Mouse (Mus musculus) hindbrain, embryonic 14.5 days (tissue): ENCODE measurements at regions not wholly inside any gene's neighbourhood (a gene's known extent, or its start where the extent isn't known, plus 50 kb on each side); places are given as distances from the start of the nearest gene placed in this dataset.

Experiments
- ATAC-seq: fragments of 200-750 bp; cut with Nextera tagmentation; 2 replicates; pipeline ENCODE4 v1.8.0; 2017; ENCODE audit warnings: moderate number of reproducible peaks, mild to moderate bottlenecking, moderate TSS enrichment, moderate library complexity; ENCODE audit not compliant: low FRiP score
- DNase-seq: peaks from one replicate; pipeline ENCODE4 v3.0.0-alpha.2; 2015; ENCODE audit warnings: low spot score
- H3K27ac ChIP-seq: fragments of 300-500 bp; sonication (generic); 2 replicates; pipeline ENCODE4 v1.5.1; 2014; ENCODE audit warnings: mild to moderate bottlenecking, moderate library complexity
- H3K27me3 ChIP-seq: fragments of 300-500 bp; sonication (generic); 2 replicates; pipeline ENCODE4 v1.6.1; 2014; ENCODE audit warnings: mild to moderate bottlenecking, low read length, mixed read lengths; ENCODE audit not compliant: control insufficient read depth, insufficient read depth
- H3K36me3 ChIP-seq: fragments of 300-500 bp; sonication (generic); replicated peaks from 2 replicates; pipeline ENCODE4 v1.6.1; 2014; ENCODE audit not compliant: control insufficient read depth, insufficient read depth
- H3K4me1 ChIP-seq: fragments of 300-500 bp; sonication (generic); replicated peaks from 2 replicates; pipeline ENCODE4 v1.6.1; 2014; ENCODE audit warnings: antibody characterized with exemption, low read length, mixed read lengths; ENCODE audit not compliant: control insufficient read depth, insufficient read depth
- H3K4me2 ChIP-seq: fragments of 300-500 bp; sonication (generic); replicated peaks from 2 replicates; pipeline ENCODE4 v1.6.1; 2014; ENCODE audit warnings: mild to moderate bottlenecking, moderate library complexity
- H3K4me3 ChIP-seq: fragments of 300-500 bp; sonication (generic); replicated peaks from 2 replicates; pipeline ENCODE4 v1.5.1; 2014; ENCODE audit warnings: mild to moderate bottlenecking, low read length
- H3K9ac ChIP-seq: fragments of 300-500 bp; sonication (generic); 2 replicates; pipeline ENCODE4 v1.6.1; 2014
- H3K9me3 ChIP-seq: fragments of 300-500 bp; sonication (generic); 2 replicates; pipeline ENCODE4 v1.6.1; 2016; ENCODE audit warnings: low read length; ENCODE audit not compliant: control insufficient read depth
- WGBS: fragments of 180-500 bp; shearing (Covaris S2); extraction: QIAGEN DNeasy Blood & Tissue Kit; methylation state at CpG from one replicate; pipeline ENCODE4 v1.1.7; 2014; 5-methylcytosine and 5-hydroxymethylcytosine counted together

DNA sequence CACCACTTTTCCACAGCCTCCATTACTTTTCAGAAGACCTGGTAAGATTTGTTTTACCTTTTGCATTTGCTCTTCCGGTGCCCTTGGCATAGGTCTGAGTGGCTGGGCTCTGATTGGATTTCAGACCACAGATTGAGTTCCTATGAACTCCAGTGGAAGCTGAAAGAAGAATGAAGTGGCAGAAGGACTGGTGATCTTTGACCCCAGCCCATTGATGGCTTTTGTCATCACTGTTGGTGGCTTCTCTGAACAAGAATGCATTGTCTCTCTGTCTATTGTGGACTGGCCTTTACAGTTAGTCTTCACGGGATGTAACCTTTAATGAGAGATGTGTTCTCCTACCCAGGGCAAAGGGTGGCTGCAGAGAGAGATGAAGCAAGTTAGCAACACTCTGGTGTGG lies 256.9 kb upstream of the Mpped2 start:
- Histone ChIP-seq H3K4me1 (no peaks in the 10 kb centered on the region), H3K36me3 (no peaks in the 10 kb centered on the region), H3K9me3 (no peaks in the 10 kb centered on the region), H3K27me3 (no peaks in the 10 kb centered on the region), H3K4me2 (no peak overlapping the region), H3K4me3 (no peak overlapping the region), H3K9ac (no peak overlapping the region), H3K27ac (no peak overlapping the region)
- 21% methylated on average over 2 of the region's 2 CpGs for WGBS
- DNase-seq (no peak), ATAC-seq (no peak)

DNA sequence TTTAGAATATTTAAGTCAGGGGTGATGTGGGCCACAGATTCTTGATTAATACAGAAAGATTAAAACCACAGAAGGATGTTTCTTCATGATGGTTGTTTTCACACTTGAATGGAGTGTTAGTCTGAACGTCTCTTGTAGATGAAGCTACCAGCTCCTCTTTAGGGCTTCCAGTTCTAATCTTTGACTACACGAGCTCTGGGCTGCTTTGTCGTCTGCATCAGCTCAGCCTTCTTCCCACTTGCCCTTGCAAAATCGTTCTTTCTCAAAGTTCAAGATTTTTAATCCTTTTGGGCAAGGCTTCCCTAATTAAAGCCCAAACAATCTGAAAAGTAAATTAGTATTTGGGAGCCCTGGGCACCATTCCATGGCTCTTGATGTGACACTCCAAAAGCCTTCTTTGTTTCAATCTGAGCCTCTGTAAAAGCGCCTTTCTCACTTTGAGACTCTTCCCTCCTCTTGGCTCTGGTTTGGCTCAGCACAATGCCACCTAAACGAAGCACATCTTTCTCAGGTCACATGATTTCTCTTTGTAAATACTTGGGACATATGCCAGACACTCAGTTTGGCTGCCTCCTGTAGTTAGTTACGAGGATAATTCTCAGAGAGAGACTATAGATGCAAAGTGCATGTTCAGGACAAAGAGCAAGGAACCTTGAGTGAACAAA lies 238.6 kb upstream of the Mpped2 start:
- no peak overlapping the region for H3K27ac ChIP-seq
- no peak overlapping the region for H3K9ac ChIP-seq
- whole genome bisulfite sequencing, result 58% methylated on average over 7 of the region's 7 CpGs
- H3K4me2 ChIP-seq, result no peak overlapping the region
- H3K36me3 ChIP-seq, result no peaks in the 10 kb centered on the region
- H3K4me3 ChIP-seq, result no peak overlapping the region
- DNase-seq (no peak), ATAC-seq (peak; percentile 87; the same call in 1 of the 2 replicates)
- H3K9me3 ChIP-seq, result no peaks in the 10 kb centered on the region
- no peaks in the 10 kb centered on the region for H3K4me1 ChIP-seq
- no peaks in the 10 kb centered on the region for H3K27me3 ChIP-seq

DNA sequence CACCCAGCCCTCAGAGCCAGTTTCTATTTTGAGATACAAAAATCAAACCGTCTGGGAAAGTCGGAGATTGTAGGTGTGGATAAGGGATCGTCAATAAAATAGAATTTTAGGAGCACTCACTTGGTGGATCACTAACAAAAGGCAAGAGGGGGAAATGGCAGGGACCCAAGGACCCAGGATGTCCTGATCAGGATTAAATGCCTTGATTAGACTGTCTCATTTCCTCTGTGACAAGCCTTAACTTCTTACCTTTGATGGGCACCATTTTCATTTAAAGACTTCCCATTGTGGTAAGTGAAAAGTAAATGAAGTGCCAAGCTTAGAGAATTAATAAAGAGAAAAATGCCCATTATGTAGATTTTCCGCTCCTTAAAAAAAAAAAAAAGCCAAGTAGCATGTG lies 238.0 kb upstream of the Mpped2 start:
- ATAC-seq, result no peak
- H3K9me3 ChIP-seq, result no peaks in the 10 kb centered on the region
- H3K4me1 ChIP-seq, result no peaks in the 10 kb centered on the region
- H3K36me3 ChIP-seq, result no peaks in the 10 kb centered on the region
- H3K27ac ChIP-seq, result no peak overlapping the region
- 77% methylated on average over 4 of the region's 4 CpGs for WGBS
- H3K9ac ChIP-seq, result no peak overlapping the region
- no peak for DNase-seq
- H3K4me2 ChIP-seq, result no peak overlapping the region
- no peaks in the 10 kb centered on the region for H3K27me3 ChIP-seq
- H3K4me3 ChIP-seq, result no peak overlapping the region

DNA sequence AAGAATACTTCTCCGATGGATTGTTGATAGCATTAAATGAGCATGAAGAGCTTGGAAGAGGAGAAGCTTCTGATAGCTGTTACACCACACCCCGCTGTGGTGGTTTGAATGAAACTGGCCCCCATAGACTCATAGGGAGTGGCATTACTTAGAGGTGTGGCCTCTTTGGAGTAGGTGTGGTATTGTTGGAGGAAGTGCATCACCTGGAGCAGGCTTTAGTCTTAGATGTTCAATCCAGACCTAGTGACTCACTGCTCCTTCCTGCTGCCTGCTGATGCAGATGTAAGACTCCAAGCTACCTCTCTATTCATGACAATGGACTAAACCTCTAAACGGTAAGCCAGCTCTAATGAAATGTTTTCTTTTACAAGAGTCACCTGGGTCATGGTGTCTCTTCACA lies 237.1 kb upstream of the Mpped2 start:
- no peak overlapping the region for H3K9ac ChIP-seq
- ATAC-seq (no peak), DNase-seq (no peak)
- H3K4me3 ChIP-seq, result no peak overlapping the region
- no peaks in the 10 kb centered on the region for H3K9me3 ChIP-seq
- 94% methylated on average over 3 of the region's 3 CpGs for whole genome bisulfite sequencing
- no peak overlapping the region for H3K4me2 ChIP-seq
- H3K36me3 ChIP-seq, result no peaks in the 10 kb centered on the region
- no peaks in the 10 kb centered on the region for H3K27me3 ChIP-seq
- H3K27ac ChIP-seq, result no peak overlapping the region
- no peaks in the 10 kb centered on the region for H3K4me1 ChIP-seq

DNA sequence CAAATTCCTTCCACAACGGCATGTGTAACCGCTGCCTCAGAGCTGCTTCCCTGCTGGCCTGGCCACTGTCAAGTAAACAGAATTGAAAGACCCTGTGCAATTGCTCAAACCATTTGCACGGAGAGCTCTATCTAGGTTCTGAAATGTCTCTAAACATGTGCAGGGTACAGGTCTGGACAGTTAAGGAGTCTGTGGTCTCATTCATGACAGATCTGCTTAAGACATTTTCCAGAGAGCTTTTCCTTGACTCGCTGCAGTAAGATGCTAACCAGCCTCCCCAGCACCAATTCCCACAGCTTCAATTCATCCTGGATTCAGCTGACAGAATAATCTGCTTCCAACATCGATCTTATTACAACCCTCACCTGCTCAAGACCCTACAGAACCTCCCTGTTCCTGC lies 235.1 kb upstream of the Mpped2 start:
- no peaks in the 10 kb centered on the region for H3K27me3 ChIP-seq
- 47% methylated on average over 5 of the region's 5 CpGs for WGBS
- no peak overlapping the region for H3K27ac ChIP-seq
- DNase-seq (no peak), ATAC-seq (no peak)
- H3K4me3 ChIP-seq, result no peak overlapping the region
- H3K4me2 ChIP-seq, result no peak overlapping the region
- H3K9me3 ChIP-seq, result no peaks in the 10 kb centered on the region
- H3K36me3 ChIP-seq, result no peaks in the 10 kb centered on the region
- H3K9ac ChIP-seq, result no peak overlapping the region
- no peaks in the 10 kb centered on the region for H3K4me1 ChIP-seq

DNA sequence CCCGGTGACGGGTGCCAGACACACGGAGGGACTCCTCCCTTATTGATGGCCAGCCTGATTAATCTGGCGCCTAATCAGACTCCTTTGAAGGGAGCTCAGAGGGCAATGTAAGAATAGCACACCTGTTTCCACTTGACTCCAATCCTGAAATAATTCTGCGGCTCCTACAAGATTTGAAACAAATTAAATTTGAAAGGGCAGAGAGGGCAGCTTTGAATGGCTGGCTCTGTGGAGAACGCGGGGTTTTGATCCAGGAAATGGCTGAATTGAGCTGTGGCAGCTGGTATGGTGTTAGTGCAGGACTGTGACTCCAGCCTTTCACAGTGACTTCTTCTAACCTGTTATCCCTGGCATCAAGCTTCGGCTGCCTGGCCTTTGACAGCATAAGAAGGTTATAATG lies 232.0 kb upstream of the Mpped2 start:
- H3K27me3 ChIP-seq, result no peaks in the 10 kb centered on the region
- no peak for ATAC-seq
- H3K36me3 ChIP-seq, result no peaks in the 10 kb centered on the region
- no peak for DNase-seq
- H3K4me3 ChIP-seq, result no peak overlapping the region
- no peak overlapping the region for H3K9ac ChIP-seq
- WGBS, result 67% methylated on average over 8 of the region's 8 CpGs
- no peaks in the 10 kb centered on the region for H3K4me1 ChIP-seq
- H3K27ac ChIP-seq, result no peak overlapping the region
- H3K9me3 ChIP-seq, result no peaks in the 10 kb centered on the region
- H3K4me2 ChIP-seq, result no peak overlapping the region

DNA sequence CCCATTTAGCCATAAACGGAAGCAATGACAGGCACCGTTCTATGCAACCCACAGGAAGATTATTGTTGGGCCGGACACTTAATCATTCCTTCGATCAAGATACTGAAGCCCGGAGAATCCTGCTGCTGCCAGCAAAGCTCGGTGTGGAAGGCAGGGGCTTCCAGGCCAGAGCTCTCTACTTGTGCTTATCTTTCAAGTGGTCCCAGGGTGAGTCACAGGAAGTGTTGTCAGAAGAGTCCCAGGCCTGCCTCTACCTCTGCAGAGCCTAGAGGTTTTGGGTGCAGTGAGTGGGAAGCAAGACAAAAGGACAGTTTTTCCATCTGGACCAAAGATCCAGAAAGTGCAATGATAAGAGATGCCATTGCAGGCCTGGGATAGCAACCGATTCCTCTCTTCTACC lies 231.6 kb upstream of the Mpped2 start:
- ATAC-seq (no peak), DNase-seq (no peak)
- no peak overlapping the region for H3K4me2 ChIP-seq
- no peaks in the 10 kb centered on the region for H3K36me3 ChIP-seq
- H3K27ac ChIP-seq, result no peak overlapping the region
- H3K4me1 ChIP-seq, result no peaks in the 10 kb centered on the region
- 75% methylated on average over 7 of the region's 7 CpGs for WGBS
- H3K9me3 ChIP-seq, result no peaks in the 10 kb centered on the region
- no peaks in the 10 kb centered on the region for H3K27me3 ChIP-seq
- no peak overlapping the region for H3K9ac ChIP-seq
- H3K4me3 ChIP-seq, result no peak overlapping the region

DNA sequence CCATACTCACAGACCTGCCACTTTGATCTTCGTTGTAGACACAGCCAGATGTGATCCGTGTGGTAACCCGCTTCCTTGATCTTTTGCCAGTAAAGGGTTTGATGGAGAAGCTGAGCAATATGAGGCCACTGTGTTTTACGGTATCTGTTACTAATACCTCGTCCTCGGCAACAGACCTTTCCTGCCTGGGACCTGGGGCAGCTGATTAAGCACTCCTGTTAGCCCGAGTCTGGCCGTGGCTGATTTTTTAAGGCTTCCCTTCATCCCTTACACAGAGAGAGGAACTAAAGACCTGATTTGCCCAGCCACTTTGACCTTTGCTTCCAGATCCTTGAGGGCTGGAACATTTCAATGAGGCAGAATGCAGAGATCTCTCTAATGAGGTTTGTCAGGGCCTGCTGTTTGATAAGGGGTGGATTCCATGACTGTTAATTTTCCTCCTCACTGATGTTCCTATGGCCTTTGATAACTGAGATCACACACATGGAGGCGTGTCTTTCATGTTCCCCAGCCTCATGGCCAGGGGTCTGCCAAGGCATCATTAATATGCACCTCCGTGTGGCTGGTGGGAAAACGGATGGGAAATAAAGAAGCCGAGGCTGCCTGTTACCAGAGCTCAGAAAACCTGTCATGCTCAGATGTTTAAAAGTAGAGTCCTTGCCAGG lies 231.0 kb upstream of the Mpped2 start:
- no peak overlapping the region for H3K27ac ChIP-seq
- DNase-seq, result no peak

DNA sequence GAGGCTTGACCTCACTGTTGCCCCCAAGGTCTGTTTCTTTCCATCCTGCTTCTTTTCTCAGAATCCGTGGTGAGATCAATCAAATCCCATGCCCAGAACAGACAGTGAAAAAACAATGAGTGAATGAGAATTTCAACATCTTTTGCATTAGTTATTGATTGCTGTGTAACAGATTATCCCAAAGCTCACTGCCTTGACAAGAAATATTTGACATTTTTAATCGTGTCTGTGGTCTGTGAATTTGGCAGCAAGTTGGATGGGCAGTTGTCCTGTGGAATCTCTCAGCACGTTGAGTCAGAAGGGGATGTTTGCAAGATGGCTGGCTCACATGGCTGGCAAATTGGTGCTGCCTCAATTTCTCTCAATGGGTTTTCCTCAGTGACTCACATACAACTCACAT lies 228.0 kb upstream of the Mpped2 start:
- 53% methylated on average over 3 of the region's 3 CpGs for WGBS
- ATAC-seq, result no peak
- H3K4me2 ChIP-seq, result no peak overlapping the region
- H3K4me1 ChIP-seq, result no peaks in the 10 kb centered on the region
- H3K9ac ChIP-seq, result no peak overlapping the region
- H3K27ac ChIP-seq, result no peak overlapping the region
- H3K4me3 ChIP-seq, result no peak overlapping the region
- H3K27me3 ChIP-seq, result no peaks in the 10 kb centered on the region
- DNase-seq, result no peak
- H3K9me3 ChIP-seq, result no peaks in the 10 kb centered on the region
- H3K36me3 ChIP-seq, result no peaks in the 10 kb centered on the region

More for the DNA sequence above, 231.0 kb upstream of the Mpped2 start:
- Histone ChIP-seq H3K9me3 (no peaks in the 10 kb centered on the region), H3K27me3 (no peaks in the 10 kb centered on the region), H3K4me1 (no peaks in the 10 kb centered on the region), H3K4me3 (no peak overlapping the region), H3K36me3 (no peaks in the 10 kb centered on the region), H3K4me2 (no peak overlapping the region), H3K9ac (no peak overlapping the region)
- WGBS, result 69% methylated on average over 12 of the region's 12 CpGs
- no peak for ATAC-seq

DNA sequence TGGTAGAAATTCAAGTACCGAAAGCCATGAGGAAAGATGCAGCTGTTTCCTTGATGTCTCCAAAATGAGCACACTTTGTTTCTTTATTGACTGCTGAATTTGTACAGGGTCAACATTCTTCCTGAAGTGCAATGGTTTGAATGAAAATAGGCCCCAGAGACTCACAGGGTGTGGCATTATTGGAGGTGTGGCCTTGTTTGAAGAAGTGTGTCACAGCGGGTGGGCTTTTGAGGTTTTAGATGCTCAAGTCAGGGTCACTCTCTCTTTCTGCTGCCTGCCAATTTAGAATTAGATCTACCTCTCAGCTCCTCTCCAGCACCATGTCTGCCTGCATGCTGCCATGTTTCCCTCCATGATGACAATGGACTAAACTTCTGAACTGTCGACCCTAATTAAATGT lies 227.2 kb upstream of the Mpped2 start:
- no peak overlapping the region for H3K4me2 ChIP-seq
- H3K9ac ChIP-seq, result no peak overlapping the region
- 81% methylated on average over 3 of the region's 3 CpGs for WGBS
- DNase-seq (no peak), ATAC-seq (no peak)
- no peak overlapping the region for H3K4me3 ChIP-seq
- H3K27ac ChIP-seq, result no peak overlapping the region
- H3K27me3 ChIP-seq, result no peaks in the 10 kb centered on the region
- H3K4me1 ChIP-seq, result no peaks in the 10 kb centered on the region
- H3K36me3 ChIP-seq, result no peaks in the 10 kb centered on the region
- no peaks in the 10 kb centered on the region for H3K9me3 ChIP-seq
